Mouse (Mus musculus): ENCODE results near the gene Nhp2.
A peak's percentile ranks its signal among the peaks of the same experiment; 100 is the strongest.
"Not testable (repeated sequence)": the region's sequence is repeated elsewhere in the genome, so short reads cannot be mapped to it uniquely, and the experiment has no call there.

Nhp2 gene

GRCm38 (mm10) chr11:51652889-51653418 is 33.4 kb downstream of the Nhp2 start:
- H3K4me3 ChIP-seq (replicated peaks; ENCODE audit: low read length), result peak overlapping the region; percentile 72
- peaks cover 82% of the 10 kb centered on the region for H3K4me1 ChIP-seq (replicated peaks; ENCODE audit: low read depth, low read length)
- TF ChIP-seq NANOG (IDR thresholded peaks at IDR 0.05; ENCODE audit: borderline replicate concordance, low read length), result no peak
- no peak for TF ChIP-seq CTCF (conservative IDR thresholded peaks at IDR 0.05; ENCODE audit: low read length)
- no peak for TF ChIP-seq POU5F1 (IDR thresholded peaks at IDR 0.05; ENCODE audit: borderline replicate concordance, low read length)
- no peaks in the 10 kb centered on the region for H3K27me3 ChIP-seq (ENCODE audit: insufficient read depth, low read length)
- H3K36me3 ChIP-seq (ENCODE audit: insufficient read depth, low read length), result peaks cover 73% of the 10 kb centered on the region
- H3K9me3 ChIP-seq (ENCODE audit: low read length), result no peaks in the 10 kb centered on the region

GRCm38 (mm10) chr11:51653736-51654135 is 34.2 kb downstream of the Nhp2 start:
- no peaks in the 10 kb centered on the region for H3K27me3 ChIP-seq (ENCODE audit: insufficient read depth, low read length)
- peaks cover 83% of the 10 kb centered on the region for H3K4me1 ChIP-seq (replicated peaks; ENCODE audit: low read depth, low read length)
- no peak for TF ChIP-seq CTCF (conservative IDR thresholded peaks at IDR 0.05; ENCODE audit: low read length)
- no peak for TF ChIP-seq POU5F1 (IDR thresholded peaks at IDR 0.05; ENCODE audit: borderline replicate concordance, low read length)
- no peak for TF ChIP-seq NANOG (IDR thresholded peaks at IDR 0.05; ENCODE audit: borderline replicate concordance, low read length)
- H3K9me3 ChIP-seq (ENCODE audit: low read length), result no peaks in the 10 kb centered on the region
- 0 out of 2 replicates have a peak overlapping the region, but pooled peaks have one; percentile 72 for H3K4me3 ChIP-seq (replicated peaks; ENCODE audit: low read length)
- peaks cover 69% of the 10 kb centered on the region for H3K36me3 ChIP-seq (ENCODE audit: insufficient read depth, low read length)

- H3K4me3 ChIP-seq (replicated peaks; ENCODE audit: low read length), result no peak overlapping the region
- H3K36me3 ChIP-seq (ENCODE audit: insufficient read depth, low read length), result peaks cover 65% of the 10 kb centered on the region
- no peaks in the 10 kb centered on the region for H3K9me3 ChIP-seq (ENCODE audit: low read length)
- peaks cover 81% of the 10 kb centered on the region for H3K4me1 ChIP-seq (replicated peaks; ENCODE audit: low read depth, low read length)
- no peak for TF ChIP-seq POU5F1 (IDR thresholded peaks at IDR 0.05; ENCODE audit: borderline replicate concordance, low read length)
- TF ChIP-seq CTCF (conservative IDR thresholded peaks at IDR 0.05; ENCODE audit: low read length), result no peak
- TF ChIP-seq NANOG (IDR thresholded peaks at IDR 0.05; ENCODE audit: borderline replicate concordance, low read length), result no peak
- H3K27me3 ChIP-seq (ENCODE audit: insufficient read depth, low read length), result no peaks in the 10 kb centered on the region
Observed at GRCm38 (mm10) chr11:51654891-51655290, 35.4 kb downstream of the Nhp2 start.

DNA sequence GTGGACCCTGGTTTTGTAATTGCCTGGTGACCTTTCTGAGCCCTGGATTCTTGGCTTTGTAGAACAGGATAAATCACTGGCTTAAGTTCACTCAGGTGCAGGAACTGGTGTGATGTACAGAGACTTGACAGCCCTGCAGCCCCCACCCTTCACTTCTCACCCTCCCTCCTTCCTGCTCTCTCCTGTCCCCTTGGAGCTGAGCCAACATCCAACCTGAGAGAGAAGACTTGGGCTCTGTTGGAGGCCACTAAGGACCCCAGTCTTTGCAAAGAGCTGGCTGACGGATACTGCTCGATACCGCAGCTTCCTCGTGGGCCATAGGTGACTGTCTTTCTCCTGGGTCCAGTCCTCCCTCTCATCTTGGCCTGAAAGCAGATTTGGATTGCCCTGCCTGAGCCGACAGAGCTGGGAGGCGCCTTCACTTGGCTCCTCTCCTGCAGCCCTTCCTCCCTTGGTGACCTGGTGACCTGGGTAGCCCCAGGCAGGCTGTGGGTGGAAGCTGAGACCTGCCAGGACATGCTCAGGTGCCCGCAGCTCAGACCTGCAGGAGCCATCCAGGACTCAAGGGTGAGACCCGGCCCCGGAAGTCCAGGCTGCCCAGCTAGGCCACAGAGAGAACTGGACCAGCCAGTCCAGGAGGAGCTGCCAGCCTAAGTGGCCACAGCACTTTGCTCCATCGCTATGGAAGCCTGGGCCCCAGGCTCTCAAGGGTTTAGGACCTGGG is 37.4 kb downstream of the Nhp2 start:
- no peak for TF ChIP-seq POU5F1 (IDR thresholded peaks at IDR 0.05; ENCODE audit: borderline replicate concordance, low read length)
- no peak for TF ChIP-seq CTCF (conservative IDR thresholded peaks at IDR 0.05; ENCODE audit: low read length)
- TF ChIP-seq NANOG (IDR thresholded peaks at IDR 0.05; ENCODE audit: borderline replicate concordance, low read length), result no peak
- H3K9me3 ChIP-seq (ENCODE audit: low read length), result no peaks in the 10 kb centered on the region
- H3K4me3 ChIP-seq (replicated peaks; ENCODE audit: low read length), result 0 out of 2 replicates have a peak overlapping the region, but pooled peaks have one; percentile 20
- H3K4me1 ChIP-seq (replicated peaks; ENCODE audit: low read depth, low read length), result peaks cover 94% of the 10 kb centered on the region
- peaks cover 61% of the 10 kb centered on the region for H3K36me3 ChIP-seq (ENCODE audit: insufficient read depth, low read length)
- H3K27me3 ChIP-seq (ENCODE audit: insufficient read depth, low read length), result no peaks in the 10 kb centered on the region

DNA sequence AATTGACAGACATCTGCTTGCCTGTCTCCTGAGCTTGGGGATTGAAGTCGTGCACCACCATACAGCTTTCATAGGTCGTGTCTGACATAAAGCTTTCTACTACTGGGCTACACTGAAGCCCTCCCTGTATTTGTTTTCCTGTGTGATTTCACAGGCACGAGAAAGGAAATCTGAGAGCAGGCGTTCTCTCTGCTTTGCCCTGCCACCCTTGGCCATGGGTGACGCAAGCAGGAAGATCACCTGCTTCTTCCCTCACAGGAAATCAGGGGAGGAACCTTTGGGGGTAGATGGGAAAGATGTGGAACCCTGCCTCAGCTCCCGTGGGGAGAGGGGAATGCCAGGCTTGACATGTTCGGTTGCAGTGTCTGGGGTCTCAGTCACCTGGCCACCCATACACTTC is 38.8 kb downstream of the Nhp2 start:
- TF ChIP-seq CTCF (conservative IDR thresholded peaks at IDR 0.05; ENCODE audit: low read length) (no peak), NANOG (IDR thresholded peaks at IDR 0.05; ENCODE audit: borderline replicate concordance, low read length) (no peak), POU5F1 (IDR thresholded peaks at IDR 0.05; ENCODE audit: borderline replicate concordance, low read length) (no peak)
- Histone ChIP-seq H3K27me3 (ENCODE audit: insufficient read depth, low read length) (no peaks in the 10 kb centered on the region), H3K9me3 (ENCODE audit: low read length) (peaks cover 7% of the 10 kb centered on the region), H3K4me1 (replicated peaks; ENCODE audit: low read depth, low read length) (peaks cover 88% of the 10 kb centered on the region), H3K4me3 (replicated peaks; ENCODE audit: low read length) (peak overlapping the region; percentile 37), H3K36me3 (ENCODE audit: insufficient read depth, low read length) (peaks cover 48% of the 10 kb centered on the region)

DNA sequence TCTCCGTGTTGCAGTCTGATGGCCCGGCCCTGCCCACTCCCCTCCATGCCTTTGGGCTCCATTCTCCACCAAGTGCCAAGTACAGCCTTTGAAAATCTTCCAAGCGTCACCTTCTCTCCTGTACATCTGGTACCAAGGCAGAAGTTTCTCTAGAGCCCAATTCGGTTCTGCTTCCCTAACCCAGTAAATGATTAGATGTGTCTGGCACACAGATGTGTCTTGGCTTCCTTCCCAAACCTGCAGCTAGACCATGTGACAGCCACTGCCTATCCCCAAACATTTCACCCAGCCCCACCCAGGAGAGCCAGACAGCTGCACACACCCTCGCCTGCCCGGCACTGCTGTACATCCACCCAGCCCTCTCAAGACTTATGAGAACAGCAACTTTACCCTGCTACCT is 39.2 kb downstream of the Nhp2 start:
- Histone ChIP-seq H3K9me3 (ENCODE audit: low read length) (peaks cover 10% of the 10 kb centered on the region), H3K36me3 (ENCODE audit: insufficient read depth, low read length) (peaks cover 44% of the 10 kb centered on the region), H3K4me3 (replicated peaks; ENCODE audit: low read length) (peak overlapping the region; percentile 37), H3K27me3 (ENCODE audit: insufficient read depth, low read length) (no peaks in the 10 kb centered on the region), H3K4me1 (replicated peaks; ENCODE audit: low read depth, low read length) (peaks cover 84% of the 10 kb centered on the region)
- TF ChIP-seq CTCF (conservative IDR thresholded peaks at IDR 0.05; ENCODE audit: low read length) (no peak), NANOG (IDR thresholded peaks at IDR 0.05; ENCODE audit: borderline replicate concordance, low read length) (no peak), POU5F1 (IDR thresholded peaks at IDR 0.05; ENCODE audit: borderline replicate concordance, low read length) (no peak)

DNA sequence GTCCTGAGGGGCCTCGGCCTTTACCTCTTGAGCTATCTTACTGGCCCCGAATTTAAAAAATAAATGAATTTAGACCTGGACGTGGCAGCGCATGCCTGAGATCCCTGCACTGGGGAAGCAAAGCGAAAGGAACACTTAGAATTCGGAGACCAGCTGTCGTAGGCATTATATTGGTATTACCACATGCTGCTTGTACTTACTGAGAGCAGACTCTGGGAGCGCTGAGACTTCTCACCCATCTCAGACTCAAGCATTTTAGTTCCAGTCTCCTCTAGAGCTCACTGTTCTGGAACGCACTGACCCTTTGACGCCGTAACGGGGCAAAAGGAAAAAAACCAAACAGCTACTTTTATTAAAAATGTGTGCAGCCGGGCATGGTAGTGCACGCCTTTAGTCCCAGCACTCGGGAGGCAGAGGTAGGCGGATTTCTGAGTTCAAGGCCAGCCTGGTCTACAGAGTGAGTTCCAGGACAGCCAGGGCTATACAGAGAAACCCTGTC is 42.4 kb downstream of the Nhp2 start:
- TF ChIP-seq NANOG (IDR thresholded peaks at IDR 0.05; ENCODE audit: borderline replicate concordance, low read length), result no peak
- no peak for TF ChIP-seq CTCF (conservative IDR thresholded peaks at IDR 0.05; ENCODE audit: low read length)
- TF ChIP-seq POU5F1 (IDR thresholded peaks at IDR 0.05; ENCODE audit: borderline replicate concordance, low read length), result no peak
- Histone ChIP-seq H3K4me1 (replicated peaks; ENCODE audit: low read depth, low read length) (peaks cover 54% of the 10 kb centered on the region), H3K9me3 (ENCODE audit: low read length) (peaks cover 21% of the 10 kb centered on the region), H3K4me3 (replicated peaks; ENCODE audit: low read length) (no peak overlapping the region), H3K27me3 (ENCODE audit: insufficient read depth, low read length) (no peaks in the 10 kb centered on the region), H3K36me3 (ENCODE audit: insufficient read depth, low read length) (peaks cover 12% of the 10 kb centered on the region)

DNA sequence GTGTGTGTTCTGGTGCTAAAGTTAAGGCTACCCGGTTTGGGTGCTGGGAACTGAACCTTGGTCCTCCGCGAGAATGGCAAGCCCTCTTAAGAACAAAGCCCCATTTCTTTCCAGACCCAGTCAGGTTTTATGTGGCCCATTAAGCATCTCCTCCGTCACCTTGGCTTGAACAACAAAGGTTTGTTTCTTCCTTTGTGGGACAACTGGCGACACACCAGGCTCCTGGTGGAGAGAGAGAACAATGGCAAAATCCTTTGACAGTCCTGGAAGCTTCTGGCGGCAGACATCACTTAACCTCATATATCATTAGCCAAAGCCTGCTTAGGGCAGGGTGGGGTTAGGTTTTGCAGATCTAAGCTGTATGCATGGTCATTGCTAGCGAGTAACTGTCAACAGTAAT is 43.1 kb downstream of the Nhp2 start:
- H3K4me3 ChIP-seq (replicated peaks; ENCODE audit: low read length), result no peak overlapping the region
- peaks cover 46% of the 10 kb centered on the region for H3K4me1 ChIP-seq (replicated peaks; ENCODE audit: low read depth, low read length)
- no peaks in the 10 kb centered on the region for H3K27me3 ChIP-seq (ENCODE audit: insufficient read depth, low read length)
- peaks cover 21% of the 10 kb centered on the region for H3K9me3 ChIP-seq (ENCODE audit: low read length)
- TF ChIP-seq NANOG (IDR thresholded peaks at IDR 0.05; ENCODE audit: borderline replicate concordance, low read length) (no peak), CTCF (conservative IDR thresholded peaks at IDR 0.05; ENCODE audit: low read length) (no peak), POU5F1 (IDR thresholded peaks at IDR 0.05; ENCODE audit: borderline replicate concordance, low read length) (no peak)
- H3K36me3 ChIP-seq (ENCODE audit: insufficient read depth, low read length), result peaks cover 5% of the 10 kb centered on the region

- H3K36me3 ChIP-seq (ENCODE audit: insufficient read depth, low read length); H3K27me3 ChIP-seq (ENCODE audit: insufficient read depth, low read length); H3K4me3 ChIP-seq (replicated peaks; ENCODE audit: low read length): not testable (repeated sequence)
- Histone ChIP-seq H3K9me3 (ENCODE audit: low read length) (peaks cover 24% of the 10 kb centered on the region), H3K4me1 (replicated peaks; ENCODE audit: low read depth, low read length) (peaks cover 26% of the 10 kb centered on the region)
Observed at GRCm38 (mm10) chr11:51664747-51665146, 45.2 kb downstream of the Nhp2 start.

Measured in E14TG2a.4 (cell line).